Mouse (Mus musculus): ENCODE data around the gene Qk.

DNA sequence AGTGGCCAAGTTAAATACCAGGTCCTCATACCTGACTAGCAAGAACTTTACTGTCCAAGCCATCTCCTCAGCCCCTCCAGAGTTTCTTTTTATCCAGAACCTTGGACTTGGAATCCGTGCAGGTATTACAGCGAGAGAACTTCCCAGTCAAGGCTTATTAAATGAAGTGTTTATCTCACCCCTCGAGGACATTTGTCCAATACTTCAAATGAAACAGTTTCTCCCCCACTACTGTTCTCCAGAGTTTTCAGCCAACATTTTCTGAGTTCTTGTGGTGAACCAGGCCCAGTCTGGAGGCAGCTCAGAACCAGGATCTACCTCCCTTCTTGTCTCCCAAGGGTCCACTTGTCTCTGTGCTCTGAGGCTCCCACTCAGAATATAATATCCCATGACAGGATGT lies 43.5 kb upstream of the Qk start:
- TF ChIP-seq POLR2A (IDR thresholded peaks at IDR 0.05; ENCODE audit: low read depth, low read length), result no peak
- TF ChIP-seq CTCF (IDR thresholded peaks at IDR 0.05; ENCODE audit: borderline replicate concordance, insufficient read depth, low read length), result no peak
